Mouse (Mus musculus) heart, postnatal 4 days (tissue): ENCODE data around the gene Itga10. TPM values are rescaled to one million over a fixed set of nuclear protein-coding genes. Genes with fewer than 3 reads are reported as not detected.
"Not testable (repeated sequence)": the region's sequence is repeated elsewhere in the genome, so short reads cannot be mapped to it uniquely, and the experiment has no call there.

Experiments
- DNase-seq: peaks from one replicate; pipeline ENCODE4 v3.0.0; 2021
- total RNA-seq, 2 experiments: library from RNA; stranded (reverse); gene quantifications; 2 replicates each; pipeline ENCODE4 v1.2.3; 2021

Itga10 gene
- total RNA-seq, 2 experiments from 2014 or later = 1.0 to 1.3 TPM

DNA sequence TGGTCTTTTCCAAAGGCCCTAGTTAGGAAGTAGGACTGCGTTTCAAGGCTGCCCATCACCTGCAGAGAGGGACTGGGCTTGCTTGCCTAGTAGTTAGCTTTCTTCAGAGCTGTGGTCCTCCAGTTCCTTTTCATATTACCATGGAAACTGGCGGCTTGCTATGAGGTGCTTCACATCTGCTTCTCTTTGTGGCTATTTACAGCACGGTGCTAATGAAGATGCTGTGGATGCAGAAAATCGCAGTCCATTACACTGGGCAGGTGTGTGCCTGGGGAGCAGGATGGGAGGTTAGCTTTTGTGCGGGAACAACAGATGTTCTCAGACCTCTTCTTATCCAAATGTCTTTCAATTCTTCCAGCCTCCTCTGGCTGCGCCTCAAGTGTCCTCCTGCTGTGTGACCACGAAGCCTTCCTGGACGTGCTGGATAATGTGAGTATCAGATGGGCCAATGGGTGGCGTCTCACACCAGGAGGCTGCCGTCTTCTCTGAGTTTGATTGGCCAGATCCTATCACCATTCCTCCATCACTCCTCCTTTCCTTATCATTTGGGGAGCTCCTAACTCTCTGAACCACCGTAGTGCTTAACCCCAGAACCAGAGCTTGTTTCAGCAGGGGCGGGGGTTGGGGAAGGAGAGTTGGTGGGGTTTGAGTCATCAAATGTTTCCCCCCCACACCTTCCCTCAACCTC lies 35.0 kb downstream of the Itga10 start:
- no peak for DNase-seq

DNA sequence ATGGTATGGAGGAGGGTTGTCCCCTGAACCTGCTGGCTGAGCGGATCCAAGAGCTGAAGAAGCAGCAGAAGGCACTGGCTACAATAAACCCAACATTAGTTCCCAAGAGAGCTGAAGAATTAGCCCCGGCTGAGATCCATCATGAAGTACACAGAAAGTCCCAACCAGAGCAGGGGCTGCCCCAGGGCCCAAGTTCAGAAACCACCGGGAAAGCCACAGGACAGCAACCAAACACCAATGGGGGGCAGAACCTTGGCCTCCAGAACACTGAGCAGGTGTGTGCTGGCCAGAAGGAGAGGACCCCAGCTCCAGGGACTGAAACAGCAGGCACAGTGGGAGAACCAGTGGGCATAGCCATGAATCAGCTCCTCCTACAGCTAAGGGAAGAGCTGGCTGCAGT lies 38.1 kb downstream of the Itga10 start:
- no peak for DNase-seq

DNA sequence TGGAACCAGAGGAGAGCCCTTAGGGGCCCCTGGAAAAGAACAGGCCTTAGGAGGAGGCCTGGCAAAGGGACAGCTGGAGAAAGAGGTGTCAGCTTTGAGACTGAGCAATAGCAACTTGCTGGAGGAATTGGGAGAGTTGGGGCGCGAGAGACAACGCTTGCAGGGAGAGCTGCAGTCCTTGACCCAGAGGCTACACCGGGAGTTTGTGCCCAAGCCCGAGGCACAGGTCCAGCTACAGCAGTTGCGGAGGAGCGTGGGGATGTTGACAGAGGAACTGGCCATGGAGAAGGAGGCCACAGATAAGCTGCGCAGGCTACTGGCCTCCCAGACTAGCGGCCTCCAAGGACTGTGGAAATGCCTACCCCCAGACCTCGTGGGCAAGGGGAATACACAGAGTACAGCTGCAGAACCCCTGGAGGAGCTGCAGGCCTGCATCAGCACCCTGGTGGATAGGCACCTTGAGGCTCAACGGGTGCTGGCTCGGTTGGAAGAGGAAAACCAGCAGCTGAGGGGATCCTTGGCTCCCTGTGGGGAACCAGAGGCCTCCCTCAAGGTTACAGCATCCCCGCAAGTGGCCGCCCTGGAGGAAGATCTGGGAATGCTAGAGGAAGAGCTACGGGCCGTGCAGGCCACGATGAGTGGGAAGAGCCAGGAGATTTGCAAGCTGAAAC lies 38.9 kb downstream of the Itga10 start:
- DNase-seq = no peak

DNA sequence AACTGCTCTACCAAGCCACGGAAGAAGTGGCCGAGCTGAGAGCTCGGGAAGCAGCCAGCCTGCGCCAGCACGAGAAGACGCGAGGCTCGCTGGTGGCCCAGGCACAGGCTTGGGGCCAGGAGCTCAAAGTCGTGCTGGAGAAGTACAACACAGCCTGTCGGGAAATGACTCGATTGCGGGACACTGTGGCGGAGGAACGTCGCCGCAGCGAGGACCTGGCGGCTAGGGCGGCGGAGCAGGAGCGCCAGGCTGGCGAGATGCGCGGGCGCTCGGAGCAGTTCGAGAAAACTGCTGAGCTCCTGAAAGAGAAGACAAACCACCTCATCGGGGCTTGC lies 39.4 kb downstream of the Itga10 start:
- no peak for DNase-seq

DNA sequence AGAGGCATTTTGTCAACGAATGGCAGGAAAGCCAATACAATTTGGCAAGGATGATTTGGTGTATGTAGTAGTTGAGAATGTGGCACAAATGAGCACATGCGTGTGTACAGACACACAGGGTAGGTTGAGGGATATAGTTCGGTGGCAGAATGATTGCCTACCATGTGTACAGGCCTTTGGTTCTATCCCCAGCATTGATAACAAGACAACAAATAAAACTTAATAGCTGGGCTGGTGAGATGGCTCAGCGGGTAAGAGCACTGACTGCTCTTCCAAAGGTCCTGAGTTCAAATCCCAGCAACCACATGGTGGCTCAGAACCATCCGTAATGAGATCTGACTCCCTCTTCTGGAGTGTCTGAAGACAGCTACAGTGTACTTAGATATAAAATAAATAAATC lies 40.7 kb downstream of the Itga10 start:
- not testable (repeated sequence) for DNase-seq

DNA sequence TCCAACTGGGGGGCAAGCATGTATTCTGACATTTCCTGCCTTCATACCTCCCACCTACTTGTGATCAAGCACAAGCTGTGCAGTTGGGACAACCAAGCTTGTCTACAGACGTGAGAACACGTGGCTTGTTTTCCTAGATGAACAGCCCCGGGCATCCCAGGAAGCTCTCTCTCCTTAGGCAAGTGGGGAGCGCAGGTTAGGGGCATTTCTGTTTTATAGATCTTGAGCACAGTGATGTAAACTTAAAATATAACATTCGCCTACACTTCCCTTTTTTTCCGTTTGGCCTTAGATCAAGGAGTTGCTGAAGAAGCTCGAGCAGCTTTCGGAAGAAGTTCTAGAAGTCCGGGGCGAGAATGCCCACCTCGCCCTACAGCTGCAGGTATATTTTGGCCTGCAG lies 43.5 kb downstream of the Itga10 start:
- no peak for DNase-seq

DNA sequence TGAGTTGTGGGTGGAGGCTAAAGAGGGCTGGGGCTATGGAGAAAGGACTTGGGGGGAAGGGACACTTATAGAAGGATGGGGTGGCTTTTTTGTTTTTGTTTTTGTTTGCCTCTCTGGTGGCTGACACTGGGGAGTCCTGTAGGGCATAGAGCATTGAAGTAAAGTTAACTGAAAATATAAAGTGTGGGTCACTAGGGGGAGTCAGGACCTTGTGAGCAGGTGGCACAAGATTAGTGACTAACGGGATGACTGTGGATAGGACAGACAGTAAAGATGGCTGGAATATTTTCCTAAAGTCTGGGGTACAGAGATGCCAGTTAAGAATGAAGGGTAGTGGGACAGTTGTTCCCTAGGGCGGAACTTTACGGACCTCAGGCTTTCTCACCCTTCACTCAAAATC lies 44.9 kb downstream of the Itga10 start:
- DNase-seq = no peak

DNA sequence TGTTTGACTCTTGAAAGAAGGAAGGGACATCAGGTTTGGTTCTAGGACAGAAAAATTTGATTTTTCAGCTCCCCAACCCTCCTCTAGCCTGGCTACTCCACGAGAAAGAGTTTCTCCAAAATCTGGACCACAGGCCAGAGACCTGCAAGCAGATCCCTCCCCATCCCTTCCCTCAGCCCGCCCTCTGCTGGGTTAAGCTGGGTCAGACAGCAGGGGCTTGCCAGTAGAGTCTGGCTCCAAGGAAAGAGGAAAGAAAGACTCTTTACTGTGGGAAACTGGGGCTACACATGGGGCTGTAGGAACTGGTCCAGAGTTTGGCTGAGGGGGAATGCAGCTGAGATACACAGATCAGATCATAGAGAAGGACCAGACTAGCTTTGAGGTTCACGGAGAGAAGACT lies 47.1 kb downstream of the Itga10 start:
- DNase-seq = peak; percentile 68

DNA sequence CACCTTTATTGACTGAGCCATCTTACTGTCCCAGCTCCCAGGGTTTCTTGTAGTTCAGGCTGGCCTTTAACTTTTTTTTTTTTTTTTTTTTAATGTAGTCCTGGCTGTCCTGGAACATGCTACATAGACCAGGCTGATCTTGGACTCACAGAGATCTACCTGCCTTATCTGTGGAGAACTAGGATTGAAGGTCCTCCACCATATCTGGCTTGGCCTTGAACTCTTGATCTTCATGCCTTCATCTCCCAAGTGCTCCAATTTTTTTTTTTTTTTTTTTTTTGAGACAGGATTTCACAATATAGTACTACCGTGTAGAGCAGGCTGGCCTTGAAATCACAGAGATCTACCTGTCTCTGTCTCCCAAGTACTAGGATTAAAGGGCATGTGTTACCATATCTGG lies 48.2 kb downstream of the Itga10 start:
- no peak for DNase-seq

DNA sequence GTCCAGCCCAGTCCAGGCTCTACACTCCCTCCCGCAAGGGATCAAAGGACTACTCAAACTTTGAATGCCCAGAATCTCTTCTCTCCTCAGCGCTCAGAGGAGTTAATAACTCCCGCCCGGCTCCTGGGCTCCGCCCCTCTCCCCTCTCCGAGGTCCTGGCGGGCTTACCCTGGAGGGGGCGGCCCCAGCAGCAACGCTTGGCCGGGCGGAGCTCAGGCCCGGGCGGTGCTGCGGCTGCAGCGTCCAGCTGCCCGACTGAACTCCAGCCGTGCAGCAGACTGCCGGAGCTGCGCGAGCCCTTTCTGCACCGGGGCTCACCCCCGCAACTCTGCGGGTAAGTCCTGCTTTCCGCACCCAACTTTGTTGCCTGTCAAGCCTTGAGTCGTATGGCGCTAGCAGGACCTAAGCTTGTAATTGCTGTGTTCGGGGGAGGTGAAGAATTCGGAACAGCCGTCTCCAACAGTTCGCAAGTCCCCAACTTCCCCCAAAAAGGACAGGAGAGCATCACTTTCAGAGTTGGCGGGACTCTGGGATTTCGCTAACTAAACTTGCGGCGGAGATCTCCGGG lies 50.9 kb downstream of the Itga10 start, which contains the start of gene Pias3:
Gene Pias3, plus strand, starts transcription at position 187 of the 568 bp plus-strand sequence.
- peak; percentile 90 for DNase-seq

DNA sequence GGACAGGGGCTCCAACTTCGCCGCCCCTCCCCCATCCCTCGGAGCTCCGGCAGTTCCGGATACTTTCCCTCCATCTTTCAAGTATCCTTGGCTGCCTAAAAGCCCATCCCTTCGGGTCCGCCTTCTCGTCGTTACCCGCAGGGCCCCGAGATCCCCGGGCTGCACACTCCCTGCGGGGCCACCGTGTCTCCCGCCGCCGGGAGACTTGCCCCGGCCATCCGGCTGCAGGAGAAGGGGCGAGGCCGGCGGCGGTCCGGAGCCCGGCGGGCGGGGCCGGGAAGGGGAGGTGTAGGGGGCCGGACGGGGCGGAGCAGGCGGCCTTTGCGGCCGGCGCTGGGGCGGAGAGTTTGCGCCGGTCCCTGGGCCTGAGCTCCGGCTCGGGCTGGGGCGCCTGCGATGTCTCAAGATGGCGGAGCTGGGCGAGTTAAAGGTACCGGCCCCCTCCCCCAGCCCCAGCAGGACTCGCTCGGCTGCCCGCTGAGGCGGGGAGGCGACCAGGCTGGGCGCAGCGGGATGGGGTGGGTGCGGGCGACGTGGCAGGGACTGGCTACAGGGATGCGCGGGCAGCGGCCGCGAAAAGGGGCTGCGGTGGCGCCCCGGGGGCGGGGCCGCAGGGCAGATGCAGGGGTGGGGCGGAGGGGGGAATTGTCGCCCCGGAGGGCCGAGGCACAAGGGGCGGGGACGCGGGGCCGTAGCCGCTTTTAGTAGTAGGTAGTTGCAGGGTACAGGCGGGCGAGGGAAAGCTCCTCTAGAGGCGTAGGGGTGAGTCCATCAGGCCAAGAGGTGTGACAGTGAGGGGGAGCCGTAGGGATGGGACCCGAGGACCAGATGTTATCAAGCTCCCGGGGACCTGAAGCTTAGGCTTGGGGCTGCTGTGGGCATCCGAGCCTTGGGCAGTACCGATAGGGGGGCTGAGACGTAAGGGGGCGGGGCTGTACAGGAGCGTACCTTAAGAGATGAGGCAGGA lies 51.7 kb downstream of the Itga10 start:
- DNase-seq = peak; percentile 93

DNA sequence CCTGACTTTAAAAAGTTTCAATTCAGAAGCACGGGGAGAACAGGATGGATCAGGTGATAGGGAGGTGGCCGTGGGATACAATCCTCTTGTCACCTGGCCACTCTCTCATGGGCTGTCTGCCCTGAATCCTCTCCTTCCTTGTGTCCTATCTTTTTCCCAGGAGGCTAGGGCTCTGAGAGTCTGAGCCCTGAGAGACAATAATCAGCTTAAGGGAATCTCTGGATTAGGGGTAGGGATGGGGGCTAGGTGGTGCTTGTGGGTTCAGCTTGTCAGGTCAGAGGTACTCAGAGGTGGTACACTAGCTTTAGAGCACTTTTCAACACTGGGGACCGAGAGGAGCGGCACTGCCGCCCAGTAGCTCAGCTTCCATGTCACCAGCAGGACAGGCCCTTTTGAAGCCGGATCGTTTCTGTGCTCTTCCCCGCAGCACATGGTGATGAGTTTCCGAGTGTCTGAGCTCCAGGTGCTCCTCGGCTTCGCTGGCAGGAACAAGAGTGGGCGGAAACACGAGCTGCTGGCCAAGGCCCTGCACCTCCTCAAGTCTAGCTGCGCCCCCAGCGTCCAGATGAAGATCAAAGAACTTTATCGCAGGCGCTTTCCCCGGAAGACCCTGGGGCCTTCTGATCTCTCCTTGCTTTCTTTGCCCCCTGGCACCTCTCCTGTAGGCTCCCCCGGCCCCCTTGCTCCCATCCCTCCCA lies 53.8 kb downstream of the Itga10 start:
- no peak for DNase-seq

DNA sequence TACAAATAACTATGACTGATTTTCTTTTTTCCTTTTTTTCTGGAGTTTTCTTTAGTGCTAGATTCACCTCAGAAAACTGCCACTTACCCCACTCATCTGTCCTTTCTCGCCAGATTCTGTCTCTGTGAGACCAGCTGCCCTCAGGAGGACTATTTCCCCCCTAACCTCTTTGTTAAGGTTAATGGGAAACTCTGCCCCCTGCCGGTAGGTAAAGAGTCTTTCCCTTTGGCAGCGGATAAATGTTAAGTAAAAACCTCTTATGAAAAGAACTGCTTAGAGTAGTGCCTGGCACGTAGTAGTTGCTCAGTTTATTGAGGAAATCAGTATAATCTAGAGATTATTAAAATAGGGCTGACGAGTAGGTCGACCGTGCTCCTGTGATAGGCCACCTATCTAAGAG lies 55.0 kb downstream of the Itga10 start:
- peak; percentile 46 for DNase-seq

DNA sequence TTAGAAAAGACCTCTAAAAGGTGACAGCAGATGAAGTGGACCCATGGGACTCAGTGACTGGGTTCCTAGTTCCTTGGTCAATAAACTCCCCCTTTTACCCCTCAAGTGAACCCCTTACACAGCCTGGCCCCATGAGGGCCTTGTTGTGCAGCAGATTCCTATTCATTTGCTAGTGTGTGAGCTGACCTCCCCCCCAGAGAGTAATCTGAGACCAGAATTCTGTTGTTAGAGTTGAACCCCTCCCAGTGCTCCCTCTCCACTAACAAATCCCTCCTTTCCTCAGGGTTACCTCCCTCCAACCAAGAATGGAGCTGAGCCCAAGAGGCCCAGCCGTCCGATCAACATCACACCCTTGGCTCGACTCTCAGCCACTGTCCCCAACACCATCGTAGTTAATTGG lies 55.6 kb downstream of the Itga10 start:
- no peak for DNase-seq

DNA sequence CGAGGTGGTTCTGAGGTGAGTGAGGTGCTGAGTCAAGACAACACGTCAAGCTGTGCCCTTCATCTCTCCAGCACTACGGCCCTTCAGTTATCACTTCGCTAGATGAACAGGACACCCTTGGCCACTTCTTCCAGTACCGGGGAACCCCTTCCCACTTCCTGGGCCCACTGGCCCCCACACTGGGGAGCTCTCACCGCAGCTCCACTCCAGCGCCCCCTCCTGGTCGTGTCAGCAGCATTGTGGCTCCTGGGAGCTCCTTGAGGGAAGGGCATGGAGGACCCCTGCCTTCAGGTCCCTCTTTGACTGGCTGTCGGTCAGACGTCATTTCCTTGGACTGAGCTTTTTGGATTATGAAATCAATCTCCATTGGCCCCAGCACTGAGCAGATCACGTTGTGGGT lies 59.4 kb downstream of the Itga10 start:
- DNase-seq = peak; percentile 45

DNA sequence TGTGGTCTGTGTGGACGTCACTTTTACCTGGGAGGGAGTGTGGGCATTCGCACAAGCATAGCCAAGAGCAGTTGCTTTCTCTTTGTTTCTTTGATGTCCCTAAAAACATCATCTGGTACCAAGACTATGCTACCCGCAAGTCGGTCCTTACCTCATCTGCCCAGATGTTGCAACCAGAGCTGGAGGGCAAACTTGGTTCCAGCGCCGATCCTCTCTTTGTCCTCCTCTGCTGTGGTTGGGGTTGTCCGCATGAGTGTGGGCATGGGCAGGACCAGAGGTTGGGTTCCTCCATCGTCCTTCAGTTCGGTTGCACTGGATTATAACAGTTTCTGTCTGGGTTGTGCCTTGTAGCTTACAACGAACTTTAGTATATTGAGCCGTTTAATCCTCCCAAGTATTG lies 60.8 kb downstream of the Itga10 start:
- no peak for DNase-seq

DNA sequence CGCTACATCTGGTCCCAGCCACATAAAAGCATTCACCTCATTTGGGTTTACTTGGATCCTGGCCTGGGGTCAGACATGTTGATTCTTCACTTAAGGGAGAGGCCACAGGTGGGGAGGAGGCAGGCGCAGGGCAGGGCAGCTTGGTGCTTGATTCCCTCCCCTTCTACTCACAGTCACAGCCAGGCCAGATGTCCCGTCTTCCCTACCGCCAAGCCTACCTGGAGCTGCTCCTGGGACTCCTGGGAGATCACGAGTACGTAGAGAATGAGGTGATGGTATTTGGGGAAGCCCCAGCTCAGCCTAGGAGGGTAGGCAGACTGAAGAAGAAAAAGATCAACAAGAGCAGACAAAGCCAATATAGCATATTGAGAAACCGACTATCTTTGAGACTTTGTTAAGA lies 61.6 kb downstream of the Itga10 start:
- DNase-seq = no peak

DNA sequence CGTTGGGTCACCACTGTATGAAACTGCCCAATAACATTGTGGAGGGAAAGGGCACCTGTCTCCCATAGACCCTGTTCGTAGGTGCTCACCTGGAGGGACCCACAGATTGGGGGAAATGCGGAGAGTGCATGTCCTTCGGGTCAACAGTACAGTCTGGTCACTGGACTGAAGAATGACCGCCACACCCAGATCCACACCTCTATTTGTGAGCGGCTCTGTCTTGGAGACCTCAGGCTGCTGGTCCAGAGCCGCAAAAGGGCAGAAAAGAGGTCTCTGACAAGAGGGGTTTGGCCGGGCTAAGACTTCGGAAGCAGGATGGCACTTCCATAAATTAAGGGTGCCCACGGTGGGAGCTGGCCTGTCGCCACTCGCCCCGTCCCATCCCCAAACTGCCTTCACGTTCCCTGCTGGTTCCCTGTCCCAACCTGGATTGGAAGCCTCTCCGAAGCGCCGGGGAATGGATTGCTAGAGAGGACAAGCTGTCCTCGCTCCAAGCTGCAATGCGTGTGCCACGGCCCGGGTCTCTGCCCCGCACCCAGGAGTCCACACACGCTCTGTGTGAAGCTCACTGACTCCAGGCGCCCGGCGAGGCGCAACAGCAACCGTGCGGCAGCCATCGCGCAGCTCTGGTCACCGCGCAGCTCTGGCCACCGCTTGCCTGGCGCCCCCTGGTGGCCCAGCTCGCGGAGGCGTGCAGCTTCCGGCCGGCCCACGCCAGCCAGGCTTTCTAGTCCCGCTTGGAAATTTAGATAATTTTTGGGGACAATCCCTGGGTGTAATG lies 62.7 kb downstream of the Itga10 start, which contains the start of gene Nudt17:
Gene Nudt17, minus strand, starts transcription at position 660 of the 781 bp plus-strand sequence.
- DNase-seq = peak; percentile 91

DNA sequence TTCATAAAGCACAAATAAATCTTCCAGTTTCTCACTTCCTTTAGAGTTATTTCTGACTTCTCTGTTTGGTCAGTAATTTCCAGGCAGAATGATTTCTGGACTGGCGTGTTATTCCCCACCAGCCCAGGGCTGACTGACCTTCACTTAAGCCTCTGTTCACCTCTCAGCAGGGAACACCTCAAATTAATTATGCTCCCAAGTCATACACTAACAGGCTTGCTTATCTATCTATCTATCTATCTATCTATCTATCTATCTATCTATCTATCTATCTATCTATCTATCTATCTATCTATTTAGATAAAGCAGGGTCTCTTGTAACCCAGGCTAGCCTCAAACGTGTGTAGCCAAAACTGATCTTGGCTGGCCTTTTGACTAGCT lies 63.3 kb downstream of the Itga10 start:
- no peak for DNase-seq
